Mouse (Mus musculus) cortical plate, adult 2 months (tissue): Measurements from ENCODE around the gene Stab2. TPM values are rescaled to one million over a fixed set of nuclear protein-coding genes. Genes with fewer than 3 reads are reported as not detected.

Experiments used
- H3K27ac ChIP-seq: fragments of 200-500 bp; 2 replicates; pipeline ENCODE4 v1.5.1; 2012; ENCODE audit warnings: low read length, control low read depth, inconsistent platforms; ENCODE audit not compliant: insufficient read depth
- H3K4me1 ChIP-seq: fragments of 200-500 bp; 2 replicates; pipeline ENCODE4 v1.6.1; 2011; ENCODE audit warnings: low read length; ENCODE audit not compliant: control insufficient read depth, insufficient read depth
- H3K4me3 ChIP-seq: fragments of 200-500 bp; 2 replicates; pipeline ENCODE4 v1.5.1; 2011; ENCODE audit warnings: mild to moderate bottlenecking, low read length, control low read depth; ENCODE audit not compliant: insufficient read depth
- CTCF ChIP-seq: fragments of 200-500 bp; IDR thresholded peaks from 2 replicates; pipeline ENCODE4 v1.5.1; 2011; ENCODE audit warnings: mild to moderate bottlenecking, control low read depth, low read length; ENCODE audit not compliant: insufficient read depth; ENCODE audit errors: extremely low read depth
- POLR2A ChIP-seq: fragments of 200-500 bp; IDR thresholded peaks from 2 replicates; pipeline ENCODE4 v1.6.1; 2011; ENCODE audit warnings: mild to moderate bottlenecking, low read length, control low read depth; ENCODE audit not compliant: insufficient read depth; ENCODE audit errors: extremely low read depth
- polyA plus RNA-seq: library from polyadenylated mRNA; depleted of rRNA; stranded (reverse); fragments of >200 nt; gene quantifications from 2 replicates; pipeline ENCODE4 v1.2.3, GENCODE M21; 2012

Gene Stab2
- polyA plus RNA-seq, 1 experiment, result 0.23 TPM

- H3K4me1 ChIP-seq, result no peaks in the 10 kb centered on the region
- TF ChIP-seq POLR2A (no peak), CTCF (no peak)
- H3K4me3 ChIP-seq, result no peak overlapping the region
- no peak overlapping the region for H3K27ac ChIP-seq
Observed at GRCm38 (mm10) chr10:86955299-86955698, 52.5 kb downstream of the Stab2 start.

GRCm38 (mm10) chr10:86952696-86953095 is 55.1 kb downstream of the Stab2 start:
- TF ChIP-seq CTCF, result no peak
- TF ChIP-seq POLR2A, result no peak
- Histone ChIP-seq H3K4me3 (no peak overlapping the region), H3K27ac (no peak overlapping the region), H3K4me1 (no peaks in the 10 kb centered on the region)

- Histone ChIP-seq H3K27ac (no peak overlapping the region), H3K4me3 (no peak overlapping the region), H3K4me1 (no peaks in the 10 kb centered on the region)
- TF ChIP-seq POLR2A, result no peak
- TF ChIP-seq CTCF, result no peak
Observed at GRCm38 (mm10) chr10:86950806-86951205, 57.0 kb downstream of the Stab2 start.

GRCm38 (mm10) chr10:86949886-86950285 is 57.9 kb downstream of the Stab2 start:
- Histone ChIP-seq H3K27ac (no peak overlapping the region), H3K4me3 (no peak overlapping the region), H3K4me1 (no peaks in the 10 kb centered on the region)
- no peak for TF ChIP-seq POLR2A
- TF ChIP-seq CTCF, result no peak

GRCm38 (mm10) chr10:86947541-86947940 is 60.3 kb downstream of the Stab2 start:
- Histone ChIP-seq H3K27ac (no peak overlapping the region), H3K4me1 (no peaks in the 10 kb centered on the region), H3K4me3 (no peak overlapping the region)
- no peak for TF ChIP-seq POLR2A

- no peak overlapping the region for H3K4me3 ChIP-seq
- H3K4me1 ChIP-seq, result no peaks in the 10 kb centered on the region
- H3K27ac ChIP-seq, result no peak overlapping the region
- no peak for TF ChIP-seq CTCF
- TF ChIP-seq POLR2A, result no peak
Observed at GRCm38 (mm10) chr10:86940591-86940990, 67.2 kb downstream of the Stab2 start.

GRCm38 (mm10) chr10:86934376-86934775 is 73.4 kb downstream of the Stab2 start:
- Histone ChIP-seq H3K27ac (no peak overlapping the region), H3K4me1 (peaks cover 2% of the 10 kb centered on the region; the same call in 1 of the 2 replicates), H3K4me3 (no peak overlapping the region)
- TF ChIP-seq CTCF (no peak), POLR2A (no peak)

GRCm38 (mm10) chr10:86933906-86934305 is 73.9 kb downstream of the Stab2 start:
- H3K4me1 ChIP-seq, result peaks cover 2% of the 10 kb centered on the region; the same call in 1 of the 2 replicates
- H3K4me3 ChIP-seq, result no peak overlapping the region
- TF ChIP-seq CTCF, result no peak
- TF ChIP-seq POLR2A, result no peak
- no peak overlapping the region for H3K27ac ChIP-seq

GRCm38 (mm10) chr10:86933180-86933695 is 74.6 kb downstream of the Stab2 start:
- no peak for TF ChIP-seq CTCF
- TF ChIP-seq POLR2A, result no peak
- Histone ChIP-seq H3K4me1 (peaks cover 2% of the 10 kb centered on the region; the same call in 1 of the 2 replicates), H3K27ac (no peak overlapping the region), H3K4me3 (no peak overlapping the region)

GRCm38 (mm10) chr10:86923602-86924001 is 84.2 kb downstream of the Stab2 start:
- Histone ChIP-seq H3K4me1 (no peaks in the 10 kb centered on the region), H3K4me3 (no peak overlapping the region), H3K27ac (no peak overlapping the region)
- TF ChIP-seq POLR2A, result no peak
- TF ChIP-seq CTCF, result no peak
